Mouse (Mus musculus) lung, postnatal 0 days (tissue): Measurements from ENCODE around the gene Kcnj1. TPM values are rescaled to one million over a fixed set of nuclear protein-coding genes. Genes with fewer than 3 reads are reported as not detected.

Experiments
- ATAC-seq: fragments of 200-750 bp; cut with Nextera tagmentation; 2 replicates; pipeline ENCODE4 v1.8.0; 2017; ENCODE audit warnings: moderate library complexity
- DNase-seq: peaks from one replicate; pipeline ENCODE4 v3.0.0-alpha.2; 2016; ENCODE audit warnings: low spot score
- H3K27ac ChIP-seq: fragments of 300-500 bp; sonication (generic); 2 replicates; pipeline ENCODE4 v1.5.1; 2014; ENCODE audit warnings: antibody characterized with exemption, mild to moderate bottlenecking, low read length, mixed read lengths
- H3K27me3 ChIP-seq: fragments of 300-500 bp; sonication (generic); replicated peaks from 2 replicates; pipeline ENCODE4 v1.6.1; 2014; ENCODE audit warnings: low read length, mixed read lengths; ENCODE audit not compliant: insufficient read depth
- H3K36me3 ChIP-seq: fragments of 300-500 bp; sonication (generic); 2 replicates; pipeline ENCODE4 v1.6.1; 2014; ENCODE audit warnings: low read length, mixed read lengths; ENCODE audit not compliant: insufficient read depth
- H3K4me1 ChIP-seq: fragments of 300-500 bp; sonication (generic); 2 replicates; pipeline ENCODE4 v1.6.1; 2014; ENCODE audit warnings: antibody characterized with exemption, low read depth, low read length, mixed read lengths; ENCODE audit not compliant: insufficient read depth
- H3K4me2 ChIP-seq: fragments of 300-500 bp; sonication (generic); replicated peaks from 2 replicates; pipeline ENCODE4 v1.6.1; 2014; ENCODE audit warnings: low read depth, mild to moderate bottlenecking, low read length, moderate library complexity, mixed read lengths
- H3K4me3 ChIP-seq: fragments of 300-500 bp; sonication (generic); 2 replicates; pipeline ENCODE4 v1.5.1; 2014; ENCODE audit warnings: low read depth, low read length
- H3K9ac ChIP-seq: fragments of 300-500 bp; sonication (generic); replicated peaks from 2 replicates; pipeline ENCODE4 v1.6.1; 2014; ENCODE audit warnings: low read depth, mild to moderate bottlenecking
- H3K9me3 ChIP-seq: fragments of 300-500 bp; sonication (generic); 2 replicates; pipeline ENCODE4 v1.6.1; 2016; ENCODE audit warnings: low read length, mixed read lengths
- CTCF ChIP-seq: IDR thresholded peaks from 2 replicates; pipeline ENCODE4 v1.5.1; 2016; ENCODE audit warnings: antibody characterized with exemption, mild to moderate bottlenecking
- EP300 ChIP-seq: IDR thresholded peaks from 2 replicates; pipeline ENCODE4 v1.6.1; 2016; ENCODE audit warnings: antibody characterized with exemption, mild to moderate bottlenecking, control low read depth
- WGBS: fragments of 180-500 bp; shearing (Covaris S2); extraction: QIAGEN DNeasy Blood & Tissue Kit; methylation state at CpG from one replicate; pipeline ENCODE4 v1.1.7; 2014; 5-methylcytosine and 5-hydroxymethylcytosine counted together
- polyA plus RNA-seq: library from polyadenylated mRNA; unstranded; fragments of >200 nt; fragmentation: Nextera tagmentation; extraction: Ambion mirVana; gene quantifications from 2 replicates; pipeline ENCODE4 v1.2.1, GENCODE M21; 2015

Kcnj1 gene
- not detected in 2 replicates for polyA plus RNA-seq

- no peak for ATAC-seq
- WGBS: 72% methylated on average over 6 of the region's 6 CpGs
- H3K4me2 ChIP-seq: no peak within 1 kb of the TSS
- no peak within 1 kb of the TSS for H3K4me3 ChIP-seq
- TF ChIP-seq CTCF (no peak), EP300 (no peak)
- no peaks in the 10 kb centered on the region for H3K9me3 ChIP-seq
- no peak within 1 kb of the TSS for H3K27ac ChIP-seq
- H3K4me1 ChIP-seq: no peaks in the 10 kb centered on the region
- no peak within 1 kb of the TSS for H3K9ac ChIP-seq
- no peak for DNase-seq
- no peaks in the 10 kb centered on the region for H3K27me3 ChIP-seq
- H3K36me3 ChIP-seq: no peaks in the 10 kb centered on the region
Observed at GRCm38 (mm10) chr9:32372202-32372601, at the start of gene Kcnj1. Gene Kcnj1, plus strand, starts transcription at chr9:32372493.

- ATAC-seq (no peak), DNase-seq (no peak)
- peaks cover 3% of the 10 kb centered on the region; the same call in 1 of the 2 replicates for H3K4me1 ChIP-seq
- no peak overlapping the region for H3K4me2 ChIP-seq
- H3K4me3 ChIP-seq: no peak overlapping the region
- H3K27me3 ChIP-seq: no peaks in the 10 kb centered on the region
- WGBS: 42% methylated on average over 7 of the region's 7 CpGs
- no peaks in the 10 kb centered on the region for H3K36me3 ChIP-seq
- no peak overlapping the region for H3K27ac ChIP-seq
- H3K9ac ChIP-seq: no peak overlapping the region
- H3K9me3 ChIP-seq: no peaks in the 10 kb centered on the region
- TF ChIP-seq CTCF (no peak), EP300 (no peak)
Observed at GRCm38 (mm10) chr9:32323610-32324009, 48.7 kb upstream of the Kcnj1 start.

DNA sequence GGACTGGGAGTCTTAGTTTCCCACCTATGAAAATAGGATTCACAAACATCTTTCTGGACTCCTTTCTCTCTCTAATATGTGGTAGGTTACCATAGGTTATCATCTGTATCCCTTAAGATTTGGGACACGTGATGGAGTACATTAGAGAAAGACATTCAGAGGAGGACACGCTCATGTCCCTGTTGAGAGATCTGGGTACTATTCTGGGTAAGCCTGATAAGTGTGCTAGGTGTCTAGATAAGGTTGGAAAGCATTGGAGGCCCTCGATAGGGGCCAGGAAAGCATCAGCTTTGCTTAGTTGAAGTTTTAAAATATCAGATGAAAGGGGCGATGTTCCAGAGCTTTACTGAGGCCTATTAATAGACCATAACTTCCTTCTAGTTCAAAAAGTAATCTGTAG lies 43.5 kb upstream of the Kcnj1 start:
- H3K9me3 ChIP-seq: no peaks in the 10 kb centered on the region
- no peaks in the 10 kb centered on the region for H3K4me1 ChIP-seq
- no peak overlapping the region for H3K27ac ChIP-seq
- no peaks in the 10 kb centered on the region for H3K36me3 ChIP-seq
- WGBS: 73% methylated on average over 4 of the region's 4 CpGs
- no peaks in the 10 kb centered on the region for H3K27me3 ChIP-seq
- H3K4me3 ChIP-seq: no peak overlapping the region
- ATAC-seq (no peak), DNase-seq (no peak)
- H3K4me2 ChIP-seq: no peak overlapping the region
- H3K9ac ChIP-seq: no peak overlapping the region
- TF ChIP-seq EP300: no peak
- TF ChIP-seq CTCF: no peak

DNA sequence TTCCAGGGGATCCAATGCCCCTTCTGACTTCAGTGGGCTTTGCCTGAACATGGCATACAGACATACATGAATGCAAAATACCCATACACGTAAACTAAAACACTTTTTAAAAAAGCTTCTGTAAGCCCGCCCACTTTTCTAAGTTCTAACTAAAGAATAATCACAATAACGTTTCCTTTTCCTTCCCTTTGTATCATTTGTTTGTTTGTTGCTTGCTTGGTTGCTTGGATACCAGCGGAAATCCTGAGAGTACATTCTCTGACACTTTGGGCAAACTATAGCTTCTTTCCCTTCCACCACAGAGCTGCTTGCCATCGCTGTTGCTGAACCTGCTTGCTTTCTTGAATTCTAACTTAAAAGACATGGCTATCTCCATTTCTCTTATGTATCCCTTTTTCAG lies 41.1 kb upstream of the Kcnj1 start:
- no peak for TF ChIP-seq CTCF
- TF ChIP-seq EP300: 0 out of 2 replicates have a peak, but pooled peaks have one; percentile 21
- Histone ChIP-seq H3K27ac (no peak overlapping the region), H3K4me3 (no peak overlapping the region), H3K27me3 (no peaks in the 10 kb centered on the region), H3K36me3 (no peaks in the 10 kb centered on the region), H3K9ac (no peak overlapping the region), H3K4me1 (peaks cover 4% of the 10 kb centered on the region; the same call in 1 of the 2 replicates), H3K4me2 (no peak overlapping the region), H3K9me3 (no peaks in the 10 kb centered on the region)
- ATAC-seq: no peak
- DNase-seq: peak; percentile 62
- 60% methylated on average over 5 of the region's 5 CpGs for WGBS

DNA sequence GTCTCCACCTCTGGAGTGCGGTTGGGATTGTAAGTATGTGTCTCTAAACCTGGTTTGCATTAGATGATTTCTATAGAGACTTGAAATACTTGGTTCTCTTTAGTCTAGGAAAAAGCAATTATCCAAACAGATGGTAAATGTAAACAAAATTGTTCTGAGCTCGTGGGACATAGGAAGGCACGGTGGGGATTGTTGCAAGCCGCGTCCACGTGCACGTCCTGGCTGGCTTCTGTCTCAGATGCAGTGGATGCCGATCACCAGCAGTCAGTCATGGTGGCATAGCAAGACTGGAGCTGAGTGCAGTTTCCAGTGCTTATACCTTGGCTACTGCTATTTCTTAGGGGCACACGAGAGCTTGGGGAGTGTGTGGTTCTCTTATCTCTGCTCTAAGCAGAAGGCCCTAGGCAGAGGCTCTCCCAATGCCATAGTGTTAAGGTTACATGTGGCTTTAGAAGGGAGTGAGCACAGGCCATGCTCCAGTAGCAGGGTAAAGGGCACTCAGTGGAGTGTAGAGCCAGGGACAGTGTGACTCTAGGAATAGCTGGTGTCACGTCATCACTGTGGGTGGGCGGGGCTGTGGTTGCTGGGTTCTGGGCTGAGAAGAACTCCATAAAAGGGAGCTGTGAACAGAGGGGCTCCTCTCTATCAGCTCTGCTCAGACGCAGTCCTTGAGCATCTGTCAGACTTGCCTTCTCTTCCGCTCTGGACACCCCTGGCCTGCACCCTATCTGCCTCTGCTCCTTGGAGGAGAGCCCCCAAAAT lies 36.7 kb upstream of the Kcnj1 start:
- H3K4me3 ChIP-seq: no peak overlapping the region
- no peaks in the 10 kb centered on the region for H3K9me3 ChIP-seq
- H3K27ac ChIP-seq: no peak overlapping the region
- no peak overlapping the region for H3K9ac ChIP-seq
- no peaks in the 10 kb centered on the region for H3K27me3 ChIP-seq
- DNase-seq (no peak), ATAC-seq (peak; percentile 70)
- TF ChIP-seq EP300 (no peak), CTCF (no peak)
- no peaks in the 10 kb centered on the region for H3K36me3 ChIP-seq
- 52% methylated on average over 13 of the region's 13 CpGs for WGBS
- no peak overlapping the region for H3K4me2 ChIP-seq
- H3K4me1 ChIP-seq: peaks cover 4% of the 10 kb centered on the region; the same call in 1 of the 2 replicates

DNA sequence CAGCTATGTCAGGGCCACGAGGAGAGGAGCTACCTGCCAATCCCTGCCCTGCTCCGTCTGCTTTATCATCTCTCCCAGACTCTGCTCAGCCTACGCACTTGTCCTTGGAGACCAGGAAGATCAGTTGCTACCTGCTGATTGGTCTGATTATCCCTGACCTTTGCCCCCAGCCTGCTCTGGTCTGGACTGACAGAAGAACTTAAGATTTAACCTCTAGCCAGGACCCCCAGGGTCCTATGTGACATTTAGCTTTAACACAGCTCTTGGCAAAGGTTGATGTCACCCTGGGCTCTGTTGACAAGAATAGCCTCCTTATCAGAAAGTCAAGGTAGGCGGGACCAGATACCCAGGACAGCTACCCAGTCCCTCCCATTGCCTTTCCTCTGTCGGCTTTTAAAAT lies 31.5 kb upstream of the Kcnj1 start:
- no peak overlapping the region for H3K9ac ChIP-seq
- H3K4me3 ChIP-seq: no peak overlapping the region
- TF ChIP-seq EP300: no peak
- no peak for TF ChIP-seq CTCF
- H3K4me2 ChIP-seq: no peak overlapping the region
- H3K9me3 ChIP-seq: no peaks in the 10 kb centered on the region
- H3K27me3 ChIP-seq: peaks cover 6% of the 10 kb centered on the region; the same call in 1 of the 2 replicates
- H3K36me3 ChIP-seq: no peaks in the 10 kb centered on the region
- H3K27ac ChIP-seq: no peak overlapping the region
- 33% methylated on average over 5 of the region's 5 CpGs for WGBS
- H3K4me1 ChIP-seq: 0 out of 2 replicates have a peak, but pooled peaks cover 4% of the 10 kb centered on the region
- ATAC-seq (no peak), DNase-seq (no peak)
